Comparison of ENCODE assay signal across 9 mouse cellular contexts in genomic region chr10:112163168-112163766, GRCm38 (mm10). TPM values are rescaled to one million over a fixed set of nuclear protein-coding genes. Genes with fewer than 3 reads are reported as not detected.
DNase-seq lines count a peak whose midpoint lies in the region; ATAC-seq lines count a peak whose summit lies in the region.
"Had no signal": no experiment of that assay in that cellular context is flagged by ENCODE, and none has a peak within 500 bp of the region (broad histone marks: within the 10 kb centered on the region; RNA-seq: fewer than 3 reads in every experiment).

Gene Caps2 (plus strand): TSS chr10:112163621.

- peak; percentile 96 for ATAC-seq in intestine, embryonic 15.5 days
- ATAC-seq in lung, embryonic 16.5 days (ENCODE audit: low read depth) = peak; percentile 88
- ATAC-seq in stomach, embryonic 14.5 days (ENCODE audit: insufficient number of reproducible peaks, insufficient read depth, low FRiP score, low read depth) = peak; percentile 85

- H3K4me2 ChIP-seq in intestine, embryonic 15.5 days (replicated peaks) = peak within 1 kb of the TSS; percentile 36; the same call in 1 of the 2 replicates
- peak within 1 kb of the TSS; percentile 8 for H3K4me2 ChIP-seq in lung, embryonic 16.5 days (ENCODE audit: low read depth, low read length)
- no peak within 1 kb of the TSS for H3K4me2 ChIP-seq in stomach, embryonic 14.5 days (replicated peaks; ENCODE audit: low read depth, low read length)

- no peak within 1 kb of the TSS for H3K27ac ChIP-seq in intestine, embryonic 15.5 days
- peak within 1 kb of the TSS; percentile 34 for H3K27ac ChIP-seq in lung, embryonic 16.5 days (ENCODE audit: low read length)
- peak within 1 kb of the TSS; percentile 33; the same call in 1 of the 2 replicates for H3K27ac ChIP-seq in stomach, embryonic 14.5 days (ENCODE audit: low read length)
- H3K27ac ChIP-seq: macrophage had no signal

- no peaks in the 10 kb centered on the region for H3K27me3 ChIP-seq in intestine, embryonic 15.5 days (replicated peaks)
- no peaks in the 10 kb centered on the region for H3K27me3 ChIP-seq in lung, embryonic 16.5 days (ENCODE audit: control insufficient read depth, insufficient read depth, low read depth, low read length)
- no peaks in the 10 kb centered on the region for H3K27me3 ChIP-seq in stomach, embryonic 14.5 days (ENCODE audit: control insufficient read depth, insufficient read depth, low read length)

- H3K4me1 ChIP-seq in intestine, embryonic 15.5 days (replicated peaks) = no peaks in the 10 kb centered on the region
- H3K4me1 ChIP-seq in lung, embryonic 16.5 days (replicated peaks; ENCODE audit: control insufficient read depth, insufficient read depth, low read length) = no peaks in the 10 kb centered on the region
- 0 out of 2 replicates have a peak, but pooled peaks cover 4% of the 10 kb centered on the region for H3K4me1 ChIP-seq in stomach, embryonic 14.5 days (ENCODE audit: control insufficient read depth, insufficient read depth, low read length)

- H3K9ac ChIP-seq in intestine, embryonic 15.5 days = no peak within 1 kb of the TSS
- H3K9ac ChIP-seq in lung, embryonic 16.5 days (ENCODE audit: low read length) = no peak within 1 kb of the TSS
- no peak within 1 kb of the TSS for H3K9ac ChIP-seq in stomach, embryonic 14.5 days (replicated peaks; ENCODE audit: low read depth, low read length)

- H3K4me3 ChIP-seq in intestine, embryonic 15.5 days (replicated peaks) = 0 out of 2 replicates have a peak within 1 kb of the TSS, but pooled peaks have one; percentile 9
- peak within 1 kb of the TSS; percentile 22 for H3K4me3 ChIP-seq in lung, embryonic 16.5 days (ENCODE audit: low read length)
- H3K4me3 ChIP-seq in stomach, embryonic 14.5 days (ENCODE audit: low read depth, low read length) = no peak within 1 kb of the TSS

- no peaks in the 10 kb centered on the region for H3K36me3 ChIP-seq in intestine, embryonic 15.5 days
- H3K36me3 ChIP-seq in lung, embryonic 16.5 days (ENCODE audit: control insufficient read depth, insufficient read depth, low read length) = no peaks in the 10 kb centered on the region
- H3K36me3 ChIP-seq in stomach, embryonic 14.5 days (ENCODE audit: control insufficient read depth, insufficient read depth, low read length) = no peaks in the 10 kb centered on the region

- no peaks in the 10 kb centered on the region for H3K9me3 ChIP-seq in intestine, embryonic 15.5 days
- H3K9me3 ChIP-seq in lung, embryonic 16.5 days (ENCODE audit: control insufficient read depth, low read length) = no peaks in the 10 kb centered on the region
- no peaks in the 10 kb centered on the region for H3K9me3 ChIP-seq in stomach, embryonic 14.5 days (ENCODE audit: control insufficient read depth, low read depth, low read length)

- peak; percentile 11 to 26 for DNase-seq in layer of hippocampus, postnatal 10 days (ENCODE audit: low spot score in 2 of 2)
- DNase-seq in layer of hippocampus, postnatal 25 days (ENCODE audit: extremely low spot score in 1 of 2, low spot score in 1 of 2) = no peak
- peak; percentile 85 for DNase-seq in embryo, embryonic 10.5 days (ENCODE audit: low spot score)
- no peak for DNase-seq in urinary bladder, postnatal 4 days (ENCODE audit: low spot score in 2 of 2)
- DNase-seq in gastrocnemius, adult 8-10 months (ENCODE audit: low spot score in 2 of 2) = no peak

- 31% methylated on average over 4 of the region's 4 CpGs for WGBS in intestine, embryonic 15.5 days
- WGBS in lung, embryonic 16.5 days = 25% methylated on average over 4 of the region's 4 CpGs
- WGBS in stomach, embryonic 14.5 days = 33% methylated on average over 4 of the region's 4 CpGs

RNA-seq across cellular contexts. Expression of gene Caps2, which starts in this region (rescaled TPM):
- total RNA-seq in layer of hippocampus, postnatal 10 days (2021) = under 1 TPM; 0.50 to 0.62 TPM
- total RNA-seq in layer of hippocampus, postnatal 25 days (2021) = under 1 TPM; 0.10 to 0.21 TPM
- polyA plus RNA-seq in intestine, embryonic 15.5 days (2015; fragmentation: Nextera tagmentation; extraction: Ambion mirVana) = 0.13 and 0.18 TPM in 2 replicates
- 1.1 and 1.3 TPM in 2 replicates for polyA plus RNA-seq in lung, embryonic 16.5 days (2015; fragmentation: Nextera tagmentation; extraction: Ambion mirVana)
- 0.14 and 0.83 TPM in 2 replicates for polyA plus RNA-seq in stomach, embryonic 14.5 days (2014; fragmentation: Nextera tagmentation; extraction: Ambion mirVana)
- not detected for total RNA-seq in gastrocnemius, adult 8-10 months (2022)
- polyA plus RNA-seq: macrophage had no signal

Comparison
In these comparisons a context has a peak if more than half of its experiments do, and no peak if none do; other contexts are left out.
1. Peak in DNase-seq in layer of hippocampus, postnatal 10 days; RNA of the gene not detected or under 1 TPM.
2. Peak in ATAC-seq, H3K4me3 ChIP-seq and H3K4me2 ChIP-seq in intestine, embryonic 15.5 days; RNA of the gene not detected or under 1 TPM.
3. Peak in ATAC-seq and H3K27ac ChIP-seq in stomach, embryonic 14.5 days; RNA of the gene not detected or under 1 TPM.